Mouse (Mus musculus): ENCODE data around the gene Mpig6b. TPM values are rescaled to one million over a fixed set of nuclear protein-coding genes. Genes with fewer than 3 reads are reported as not detected.

Mpig6b gene
- polyA plus RNA-seq (2016; fragmentation: Nextera tagmentation; extraction: Ambion mirVana) = 0.76 and 1.1 TPM in 2 replicates

- Histone ChIP-seq H3K27ac (peak within 1 kb of the TSS; percentile 81), H3K36me3 (peaks cover 24% of the 10 kb centered on the region), H3K27me3 (ENCODE audit: insufficient read depth, poor library complexity, severe bottlenecking) (peaks cover 68% of the 10 kb centered on the region), H3K4me3 (peak within 1 kb of the TSS; percentile 54), H3K9me3 (no peaks in the 10 kb centered on the region), H3K4me1 (replicated peaks) (peaks cover 38% of the 10 kb centered on the region)
- DNase-seq (ENCODE audit: low spot score) = no peak
- WGBS = 42% methylated on average over 10 of the region's 10 CpGs
Measured at GRCm38 (mm10) chr17:35066084-35066483, at the start of gene Mpig6b. Gene Mpig6b (minus strand): TSS chr17:35066184.

- H3K27ac ChIP-seq = no peak within 1 kb of the TSS
- DNase-seq (ENCODE audit: low spot score) = no peak
- no peaks in the 10 kb centered on the region for H3K27me3 ChIP-seq (ENCODE audit: insufficient read depth, poor library complexity, severe bottlenecking)
- H3K4me1 ChIP-seq (replicated peaks) = peaks cover 16% of the 10 kb centered on the region
- WGBS = 88% methylated on average over 8 of the region's 8 CpGs
- peaks cover 62% of the 10 kb centered on the region for H3K36me3 ChIP-seq
- no peak within 1 kb of the TSS for H3K4me3 ChIP-seq
- H3K9me3 ChIP-seq = no peaks in the 10 kb centered on the region
Measured at GRCm38 (mm10) chr17:35115046-35116019, 49.3 kb upstream of the Mpig6b start, which contains the start of gene Ly6g5b. Gene Ly6g5b (minus strand): TSS chr17:35115428.

DNA sequence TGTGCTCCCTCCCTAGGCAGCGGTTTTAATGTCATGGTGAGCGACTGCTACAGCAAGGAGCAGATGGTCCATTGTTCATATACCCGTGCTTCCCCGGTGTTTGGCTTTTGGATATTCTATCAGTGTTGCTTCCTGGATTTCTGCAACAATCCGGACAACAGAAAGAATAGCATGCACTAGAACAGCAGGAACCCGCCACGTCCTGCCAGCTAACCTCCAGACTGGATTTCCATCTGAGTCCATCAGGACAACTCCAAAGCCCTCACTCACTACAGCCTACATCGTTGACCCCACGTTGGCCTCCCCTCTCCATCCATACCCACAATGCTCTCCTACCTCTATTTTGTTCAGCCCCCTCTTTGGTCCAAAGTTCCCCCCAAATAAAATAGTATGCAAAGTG is 45.8 kb upstream of the Mpig6b start:
- H3K27ac ChIP-seq = no peak overlapping the region
- 82% methylated on average over 9 of the region's 9 CpGs for WGBS
- peaks cover 32% of the 10 kb centered on the region for H3K36me3 ChIP-seq
- 0 out of 2 replicates have a peak, but pooled peaks cover 9% of the 10 kb centered on the region for H3K4me1 ChIP-seq (replicated peaks)
- no peak overlapping the region for H3K4me3 ChIP-seq
- no peaks in the 10 kb centered on the region for H3K9me3 ChIP-seq
- no peak for DNase-seq (ENCODE audit: low spot score)
- H3K27me3 ChIP-seq (ENCODE audit: insufficient read depth, poor library complexity, severe bottlenecking) = no peaks in the 10 kb centered on the region

DNA sequence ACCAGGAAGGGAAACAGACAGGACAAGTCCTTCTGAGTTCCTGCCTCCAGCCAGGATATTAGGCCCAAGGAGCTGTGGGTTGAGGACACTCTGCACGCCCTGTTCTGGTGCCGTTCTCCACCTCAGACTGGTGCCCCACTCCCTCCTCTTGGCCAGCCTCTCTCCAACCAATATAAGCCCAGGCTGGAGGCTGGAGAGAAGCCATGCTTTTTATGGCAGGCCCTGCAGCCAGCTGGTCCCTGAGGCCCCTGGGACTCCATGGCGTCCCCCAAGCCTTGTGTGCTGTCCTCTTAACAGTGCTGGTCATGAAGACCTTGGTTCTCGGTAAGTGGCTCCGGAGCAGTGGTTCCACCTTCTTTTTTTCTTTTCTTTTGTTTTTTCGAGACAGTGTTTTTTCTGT is 42.1 kb upstream of the Mpig6b start, which contains the start of gene Ly6g5c:
TSS of gene Ly6g5c (plus strand) at position 183 of the 400 bp plus-strand sequence.
- no peaks in the 10 kb centered on the region for H3K9me3 ChIP-seq
- no peak within 1 kb of the TSS for H3K27ac ChIP-seq
- peaks cover 18% of the 10 kb centered on the region for H3K36me3 ChIP-seq
- H3K4me3 ChIP-seq = no peak within 1 kb of the TSS
- no peak for DNase-seq (ENCODE audit: low spot score)
- WGBS = 90% methylated on average over 6 of the region's 6 CpGs
- no peaks in the 10 kb centered on the region for H3K27me3 ChIP-seq (ENCODE audit: insufficient read depth, poor library complexity, severe bottlenecking)
- peaks cover 30% of the 10 kb centered on the region for H3K4me1 ChIP-seq (replicated peaks)

- no peaks in the 10 kb centered on the region for H3K9me3 ChIP-seq
- 70% methylated on average over 3 of the region's 3 CpGs for WGBS
- no peaks in the 10 kb centered on the region for H3K27me3 ChIP-seq (ENCODE audit: insufficient read depth, poor library complexity, severe bottlenecking)
- H3K27ac ChIP-seq = peak overlapping the region; percentile 82
- H3K4me1 ChIP-seq (replicated peaks) = peaks cover 31% of the 10 kb centered on the region
- no peak for DNase-seq (ENCODE audit: low spot score)
- H3K4me3 ChIP-seq = no peak overlapping the region
- peaks cover 34% of the 10 kb centered on the region for H3K36me3 ChIP-seq
Measured at GRCm38 (mm10) chr17:35106522-35106921, 40.5 kb upstream of the Mpig6b start.

- Histone ChIP-seq H3K4me3 (peak overlapping the region; percentile 33), H3K4me1 (replicated peaks) (peaks cover 26% of the 10 kb centered on the region), H3K27me3 (ENCODE audit: insufficient read depth, poor library complexity, severe bottlenecking) (no peaks in the 10 kb centered on the region), H3K36me3 (peaks cover 40% of the 10 kb centered on the region), H3K9me3 (no peaks in the 10 kb centered on the region), H3K27ac (peak overlapping the region; percentile 82)
- peak; percentile 44 for DNase-seq (ENCODE audit: low spot score)
- 25% methylated on average over 13 of the region's 13 CpGs for WGBS
Measured at GRCm38 (mm10) chr17:35105740-35106389, 39.9 kb upstream of the Mpig6b start.

- no peak for DNase-seq (ENCODE audit: low spot score)
- H3K4me1 ChIP-seq (replicated peaks) = peaks cover 25% of the 10 kb centered on the region
- H3K9me3 ChIP-seq = no peaks in the 10 kb centered on the region
- 79% methylated on average over 6 of the region's 6 CpGs for WGBS
- H3K27me3 ChIP-seq (ENCODE audit: insufficient read depth, poor library complexity, severe bottlenecking) = no peaks in the 10 kb centered on the region
- no peak overlapping the region for H3K4me3 ChIP-seq
- H3K36me3 ChIP-seq = peaks cover 52% of the 10 kb centered on the region
- 0 out of 2 replicates have a peak overlapping the region, but pooled peaks have one; percentile 9 for H3K27ac ChIP-seq
Measured at GRCm38 (mm10) chr17:35104754-35105153, 38.8 kb upstream of the Mpig6b start.

- 92% methylated on average over 7 of the region's 7 CpGs for WGBS
- Histone ChIP-seq H3K4me3 (no peak overlapping the region), H3K9me3 (no peaks in the 10 kb centered on the region), H3K27me3 (ENCODE audit: insufficient read depth, poor library complexity, severe bottlenecking) (no peaks in the 10 kb centered on the region), H3K4me1 (replicated peaks) (peaks cover 25% of the 10 kb centered on the region), H3K36me3 (peaks cover 58% of the 10 kb centered on the region), H3K27ac (no peak overlapping the region)
- DNase-seq (ENCODE audit: low spot score) = no peak
Measured at GRCm38 (mm10) chr17:35104079-35104478, 38.1 kb upstream of the Mpig6b start.

GRCm38 (mm10) chr17:35103221-35103690 is 37.3 kb upstream of the Mpig6b start:
- Histone ChIP-seq H3K27me3 (ENCODE audit: insufficient read depth, poor library complexity, severe bottlenecking) (no peaks in the 10 kb centered on the region), H3K27ac (no peak overlapping the region), H3K36me3 (peaks cover 67% of the 10 kb centered on the region), H3K9me3 (no peaks in the 10 kb centered on the region), H3K4me3 (no peak overlapping the region), H3K4me1 (replicated peaks) (peaks cover 25% of the 10 kb centered on the region)
- WGBS = 69% methylated on average over 6 of the region's 6 CpGs
- DNase-seq (ENCODE audit: low spot score) = no peak

- Histone ChIP-seq H3K27me3 (ENCODE audit: insufficient read depth, poor library complexity, severe bottlenecking) (no peaks in the 10 kb centered on the region), H3K36me3 (peaks cover 76% of the 10 kb centered on the region), H3K4me1 (replicated peaks) (peaks cover 25% of the 10 kb centered on the region), H3K9me3 (no peaks in the 10 kb centered on the region), H3K27ac (peak overlapping the region; percentile 40; the same call in 1 of the 2 replicates), H3K4me3 (peak overlapping the region; percentile 11; the same call in 1 of the 2 replicates)
- 75% methylated on average over 8 of the region's 8 CpGs for WGBS
- no peak for DNase-seq (ENCODE audit: low spot score)
Measured at GRCm38 (mm10) chr17:35102299-35102698, 36.3 kb upstream of the Mpig6b start.

GRCm38 (mm10) chr17:35101161-35101560 is 35.2 kb upstream of the Mpig6b start:
- peaks cover 22% of the 10 kb centered on the region for H3K4me1 ChIP-seq (replicated peaks)
- no peak overlapping the region for H3K4me3 ChIP-seq
- H3K27ac ChIP-seq = no peak overlapping the region
- DNase-seq (ENCODE audit: low spot score) = no peak
- peaks cover 87% of the 10 kb centered on the region for H3K36me3 ChIP-seq
- WGBS = 92% methylated on average over 11 of the region's 11 CpGs
- H3K27me3 ChIP-seq (ENCODE audit: insufficient read depth, poor library complexity, severe bottlenecking) = no peaks in the 10 kb centered on the region
- H3K9me3 ChIP-seq = no peaks in the 10 kb centered on the region

DNA sequence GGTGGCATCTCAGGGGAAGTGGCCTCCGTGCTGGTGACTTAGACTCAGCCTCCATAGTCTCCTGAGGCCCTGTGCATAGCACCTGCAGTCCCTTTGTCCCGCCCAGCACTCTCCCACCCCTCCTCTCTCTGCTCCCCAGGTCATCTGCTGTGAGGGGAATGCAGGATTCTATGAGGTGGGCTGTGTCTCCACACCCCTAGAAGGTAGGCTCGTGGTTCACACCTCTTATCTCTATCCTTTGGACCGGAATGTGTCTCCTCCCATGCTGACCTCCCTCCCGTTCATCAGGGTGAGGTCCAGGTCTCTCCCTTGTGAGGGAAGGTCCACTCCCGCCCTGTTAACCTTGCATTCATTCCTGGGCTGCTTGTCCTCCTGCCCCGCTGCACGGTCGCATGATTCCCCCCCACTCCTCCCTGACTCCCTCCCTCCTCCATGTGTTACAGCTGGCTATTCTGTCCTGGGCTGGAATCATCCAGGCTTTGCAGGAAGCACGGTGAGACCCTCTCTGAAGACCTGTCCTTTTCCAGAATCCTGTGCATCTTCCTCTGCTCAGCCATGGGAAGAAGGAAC is 34.3 kb upstream of the Mpig6b start:
- WGBS = 74% methylated on average over 10 of the region's 10 CpGs
- no peaks in the 10 kb centered on the region for H3K9me3 ChIP-seq
- no peaks in the 10 kb centered on the region for H3K27me3 ChIP-seq (ENCODE audit: insufficient read depth, poor library complexity, severe bottlenecking)
- peaks cover 95% of the 10 kb centered on the region for H3K36me3 ChIP-seq
- H3K4me1 ChIP-seq (replicated peaks) = peaks cover 13% of the 10 kb centered on the region
- no peak overlapping the region for H3K27ac ChIP-seq
- DNase-seq (ENCODE audit: low spot score) = no peak
- H3K4me3 ChIP-seq = no peak overlapping the region
